Mouse (Mus musculus): ENCODE measurements at regions not wholly inside any gene's neighbourhood (a gene's known extent, or its start where the extent isn't known, plus 50 kb on each side); places are given as distances from the start of the nearest gene placed in this dataset.

- no peaks in the 10 kb centered on the region for H3K4me1 ChIP-seq (ENCODE audit: control insufficient read depth in 2 of 2, insufficient read depth in 2 of 2, low read length in 2 of 2)
- H3K4me2 ChIP-seq (ENCODE audit: low read length), result no peak overlapping the region
- no peak overlapping the region for H3K9ac ChIP-seq (ENCODE audit: low read length)
- H3K36me3 ChIP-seq (ENCODE audit: control insufficient read depth, insufficient read depth, low read length), result no peaks in the 10 kb centered on the region
- H3K27me3 ChIP-seq (ENCODE audit: control insufficient read depth, insufficient read depth, low read length), result no peaks in the 10 kb centered on the region
- H3K27ac ChIP-seq (replicated peaks in 1 of 2; ENCODE audit: control insufficient read depth in 1 of 2, insufficient read depth in 1 of 2, low read depth in 2 of 2, low read length in 2 of 2), result no peak overlapping the region
- 76% methylated on average over 17 of the region's 17 CpGs for WGBS
- ATAC-seq (ENCODE audit: insufficient number of reproducible peaks, insufficient read depth, low FRiP score, low read depth), result no peak
- no peaks in the 10 kb centered on the region for H3K9me3 ChIP-seq (ENCODE audit: control insufficient read depth, low read length)
- H3K4me3 ChIP-seq (ENCODE audit: control insufficient read depth in 1 of 2, insufficient read depth in 1 of 2, low read depth in 1 of 2, low read length in 2 of 2), result no peak overlapping the region
Observed at GRCm38 (mm10) chr14:104796348-104796965, 274.0 kb upstream of the Rnf219 start.

GRCm38 (mm10) chr14:104789346-104789745 is 266.9 kb upstream of the Rnf219 start:
- H3K9me3 ChIP-seq (ENCODE audit: control insufficient read depth, low read length), result no peaks in the 10 kb centered on the region
- H3K9ac ChIP-seq (ENCODE audit: low read length), result no peak overlapping the region
- no peaks in the 10 kb centered on the region for H3K4me1 ChIP-seq (ENCODE audit: control insufficient read depth in 2 of 2, insufficient read depth in 2 of 2, low read length in 2 of 2)
- no peak overlapping the region for H3K27ac ChIP-seq (replicated peaks in 1 of 2; ENCODE audit: control insufficient read depth in 1 of 2, insufficient read depth in 1 of 2, low read depth in 2 of 2, low read length in 2 of 2)
- WGBS, result 53% methylated on average over 3 of the region's 3 CpGs
- H3K27me3 ChIP-seq (ENCODE audit: control insufficient read depth, insufficient read depth, low read length), result no peaks in the 10 kb centered on the region
- no peak overlapping the region for H3K4me3 ChIP-seq (ENCODE audit: control insufficient read depth in 1 of 2, insufficient read depth in 1 of 2, low read depth in 1 of 2, low read length in 2 of 2)
- ATAC-seq (ENCODE audit: insufficient number of reproducible peaks, insufficient read depth, low FRiP score, low read depth), result no peak
- no peaks in the 10 kb centered on the region for H3K36me3 ChIP-seq (ENCODE audit: control insufficient read depth, insufficient read depth, low read length)
- H3K4me2 ChIP-seq (ENCODE audit: low read length), result no peak overlapping the region

GRCm38 (mm10) chr14:104785066-104785465 is 262.6 kb upstream of the Rnf219 start:
- no peak overlapping the region for H3K9ac ChIP-seq (ENCODE audit: low read length)
- H3K4me3 ChIP-seq (ENCODE audit: control insufficient read depth in 1 of 2, insufficient read depth in 1 of 2, low read depth in 1 of 2, low read length in 2 of 2), result no peak overlapping the region
- no peak for ATAC-seq (ENCODE audit: insufficient number of reproducible peaks, insufficient read depth, low FRiP score, low read depth)
- no peak overlapping the region for H3K27ac ChIP-seq (replicated peaks in 1 of 2; ENCODE audit: control insufficient read depth in 1 of 2, insufficient read depth in 1 of 2, low read depth in 2 of 2, low read length in 2 of 2)
- H3K9me3 ChIP-seq (ENCODE audit: control insufficient read depth, low read length), result no peaks in the 10 kb centered on the region
- WGBS, result 62% methylated on average over 12 of the region's 12 CpGs
- no peaks in the 10 kb centered on the region for H3K36me3 ChIP-seq (ENCODE audit: control insufficient read depth, insufficient read depth, low read length)
- H3K4me1 ChIP-seq (ENCODE audit: control insufficient read depth in 2 of 2, insufficient read depth in 2 of 2, low read length in 2 of 2), result no peaks in the 10 kb centered on the region
- no peak overlapping the region for H3K4me2 ChIP-seq (ENCODE audit: low read length)
- no peaks in the 10 kb centered on the region for H3K27me3 ChIP-seq (ENCODE audit: control insufficient read depth, insufficient read depth, low read length)

- Histone ChIP-seq H3K36me3 (ENCODE audit: control insufficient read depth, insufficient read depth, low read length) (no peaks in the 10 kb centered on the region), H3K27me3 (ENCODE audit: control insufficient read depth, insufficient read depth, low read length) (no peaks in the 10 kb centered on the region), H3K27ac (replicated peaks in 1 of 2; ENCODE audit: control insufficient read depth in 1 of 2, insufficient read depth in 1 of 2, low read depth in 2 of 2, low read length in 2 of 2) (no peak overlapping the region), H3K9ac (ENCODE audit: low read length) (no peak overlapping the region), H3K9me3 (ENCODE audit: control insufficient read depth, low read length) (no peaks in the 10 kb centered on the region), H3K4me3 (ENCODE audit: control insufficient read depth in 1 of 2, insufficient read depth in 1 of 2, low read depth in 1 of 2, low read length in 2 of 2) (no peak overlapping the region), H3K4me1 (ENCODE audit: control insufficient read depth in 2 of 2, insufficient read depth in 2 of 2, low read length in 2 of 2) (no peaks in the 10 kb centered on the region), H3K4me2 (ENCODE audit: low read length) (no peak overlapping the region)
- ATAC-seq (ENCODE audit: insufficient number of reproducible peaks, insufficient read depth, low FRiP score, low read depth), result no peak
- 55% methylated on average over 4 of the region's 4 CpGs for WGBS
Observed at GRCm38 (mm10) chr14:104769938-104770337, 247.5 kb upstream of the Rnf219 start.

- no peak for ATAC-seq (ENCODE audit: insufficient number of reproducible peaks, insufficient read depth, low FRiP score, low read depth)
- H3K27me3 ChIP-seq (ENCODE audit: control insufficient read depth, insufficient read depth, low read length), result no peaks in the 10 kb centered on the region
- H3K4me3 ChIP-seq (ENCODE audit: control insufficient read depth in 1 of 2, insufficient read depth in 1 of 2, low read depth in 1 of 2, low read length in 2 of 2), result no peak overlapping the region
- H3K9ac ChIP-seq (ENCODE audit: low read length), result no peak overlapping the region
- no peaks in the 10 kb centered on the region for H3K9me3 ChIP-seq (ENCODE audit: control insufficient read depth, low read length)
- H3K4me2 ChIP-seq (ENCODE audit: low read length), result peak overlapping the region; percentile 29; the same call in 1 of the 2 replicates
- peak overlapping the region; percentile 5 to 64; a peak in 3 of 4 replicates for H3K27ac ChIP-seq (replicated peaks in 1 of 2; ENCODE audit: control insufficient read depth in 1 of 2, insufficient read depth in 1 of 2, low read depth in 2 of 2, low read length in 2 of 2)
- peaks cover 2 to 15% of the 10 kb centered on the region in 2 experiments; a peak in 3 of 4 replicates for H3K4me1 ChIP-seq (ENCODE audit: control insufficient read depth in 2 of 2, insufficient read depth in 2 of 2, low read length in 2 of 2)
- H3K36me3 ChIP-seq (ENCODE audit: control insufficient read depth, insufficient read depth, low read length), result no peaks in the 10 kb centered on the region
- WGBS, result 19% methylated on average over 3 of the region's 3 CpGs
Observed at GRCm38 (mm10) chr14:104734213-104734612, 211.8 kb upstream of the Rnf219 start.

GRCm38 (mm10) chr14:104732036-104732435 is 209.6 kb upstream of the Rnf219 start:
- Histone ChIP-seq H3K27me3 (ENCODE audit: control insufficient read depth, insufficient read depth, low read length) (no peaks in the 10 kb centered on the region), H3K4me3 (ENCODE audit: control insufficient read depth in 1 of 2, insufficient read depth in 1 of 2, low read depth in 1 of 2, low read length in 2 of 2) (no peak overlapping the region), H3K27ac (replicated peaks in 1 of 2; ENCODE audit: control insufficient read depth in 1 of 2, insufficient read depth in 1 of 2, low read depth in 2 of 2, low read length in 2 of 2) (no peak overlapping the region), H3K9ac (ENCODE audit: low read length) (no peak overlapping the region), H3K4me2 (ENCODE audit: low read length) (no peak overlapping the region), H3K4me1 (ENCODE audit: control insufficient read depth in 2 of 2, insufficient read depth in 2 of 2, low read length in 2 of 2) (peaks cover 2 to 15% of the 10 kb centered on the region in 2 experiments; a peak in 3 of 4 replicates), H3K9me3 (ENCODE audit: control insufficient read depth, low read length) (0 out of 2 replicates have a peak, but pooled peaks cover 2% of the 10 kb centered on the region), H3K36me3 (ENCODE audit: control insufficient read depth, insufficient read depth, low read length) (no peaks in the 10 kb centered on the region)
- ATAC-seq (ENCODE audit: insufficient number of reproducible peaks, insufficient read depth, low FRiP score, low read depth), result no peak
- WGBS, result 79% methylated on average over 1 of the region's 1 CpGs

- peaks cover 2 to 15% of the 10 kb centered on the region in 2 experiments; a peak in 3 of 4 replicates for H3K4me1 ChIP-seq (ENCODE audit: control insufficient read depth in 2 of 2, insufficient read depth in 2 of 2, low read length in 2 of 2)
- no peaks in the 10 kb centered on the region for H3K27me3 ChIP-seq (ENCODE audit: control insufficient read depth, insufficient read depth, low read length)
- no peak overlapping the region for H3K27ac ChIP-seq (replicated peaks in 1 of 2; ENCODE audit: control insufficient read depth in 1 of 2, insufficient read depth in 1 of 2, low read depth in 2 of 2, low read length in 2 of 2)
- 77% methylated on average over 3 of the region's 3 CpGs for WGBS
- H3K36me3 ChIP-seq (ENCODE audit: control insufficient read depth, insufficient read depth, low read length), result no peaks in the 10 kb centered on the region
- no peak for ATAC-seq (ENCODE audit: insufficient number of reproducible peaks, insufficient read depth, low FRiP score, low read depth)
- H3K4me2 ChIP-seq (ENCODE audit: low read length), result no peak overlapping the region
- H3K4me3 ChIP-seq (ENCODE audit: control insufficient read depth in 1 of 2, insufficient read depth in 1 of 2, low read depth in 1 of 2, low read length in 2 of 2), result no peak overlapping the region
- no peak overlapping the region for H3K9ac ChIP-seq (ENCODE audit: low read length)
- 0 out of 2 replicates have a peak, but pooled peaks cover 2% of the 10 kb centered on the region for H3K9me3 ChIP-seq (ENCODE audit: control insufficient read depth, low read length)
Observed at GRCm38 (mm10) chr14:104731319-104731995, 209.0 kb upstream of the Rnf219 start.

All from heart, embryonic 14.5 days (tissue).